Mouse (Mus musculus) myocyte (in vitro differentiated cells): Measurements from ENCODE around the gene Iffo1.

ENCODE experiments used
- CEBPB ChIP-seq: IDR thresholded peaks from 2 replicates; pipeline ENCODE4 v1.6.1; 2011; ENCODE audit warnings: mild to moderate bottlenecking, moderate library complexity; ENCODE audit not compliant: poor library complexity, insufficient read depth, severe bottlenecking
- E2F4 ChIP-seq: IDR thresholded peaks from one replicate; pipeline ENCODE4 v1.6.1; 2011; ENCODE audit warnings: mild to moderate bottlenecking, control low read depth, moderate library complexity; ENCODE audit not compliant: insufficient read depth
- MAX ChIP-seq: IDR thresholded peaks from one replicate; pipeline ENCODE4 v1.6.1; 2011; ENCODE audit warnings: low read depth, mild to moderate bottlenecking, control low read depth
- MYOD1 ChIP-seq, 3 experiments: IDR thresholded peaks; one replicate each; pipeline ENCODE4 v1.6.1; 2011; ENCODE audit warnings: control low read depth in 2 of 3, low read depth in 2 of 3, mild to moderate bottlenecking in 2 of 3, moderate library complexity in 1 of 3; ENCODE audit not compliant: insufficient read length in 2 of 3, control insufficient read depth in 1 of 3
- MYOG ChIP-seq, 3 experiments: IDR thresholded peaks; one replicate each; pipeline ENCODE4 v1.6.1; 2011; ENCODE audit warnings: control low read depth in 2 of 3, low read depth in 2 of 3, mild to moderate bottlenecking in 2 of 3; ENCODE audit not compliant: insufficient read length in 2 of 3, control insufficient read depth in 1 of 3, insufficient read depth in 1 of 3
- POLR2A ChIP-seq: IDR thresholded peaks from one replicate; pipeline ENCODE4 v1.6.1; 2011; ENCODE audit warnings: low read depth, mild to moderate bottlenecking, control low read depth, moderate library complexity; ENCODE audit not compliant: insufficient read length
- POLR2AphosphoS2 ChIP-seq: IDR thresholded peaks from one replicate; pipeline ENCODE4 v1.6.1; 2011; ENCODE audit warnings: low read depth, control low read depth; ENCODE audit not compliant: insufficient read length
- REST ChIP-seq: IDR thresholded peaks from one replicate; pipeline ENCODE4 v1.6.1; 2011; ENCODE audit warnings: mild to moderate bottlenecking, control low read depth, moderate library complexity; ENCODE audit not compliant: insufficient read depth, insufficient read length
- TCF12 ChIP-seq: IDR thresholded peaks from one replicate; pipeline ENCODE4 v1.6.1; 2011; ENCODE audit warnings: mild to moderate bottlenecking, control low read depth; ENCODE audit not compliant: poor library complexity, insufficient read depth, severe bottlenecking
- TCF3 ChIP-seq: IDR thresholded peaks from one replicate; pipeline ENCODE4 v1.6.1; 2011; ENCODE audit warnings: low read depth, control low read depth; ENCODE audit not compliant: insufficient read length
- USF1 ChIP-seq: IDR thresholded peaks from one replicate; pipeline ENCODE4 v1.6.1; 2011; ENCODE audit warnings: low read depth, mild to moderate bottlenecking, control low read depth, moderate library complexity

DNA sequence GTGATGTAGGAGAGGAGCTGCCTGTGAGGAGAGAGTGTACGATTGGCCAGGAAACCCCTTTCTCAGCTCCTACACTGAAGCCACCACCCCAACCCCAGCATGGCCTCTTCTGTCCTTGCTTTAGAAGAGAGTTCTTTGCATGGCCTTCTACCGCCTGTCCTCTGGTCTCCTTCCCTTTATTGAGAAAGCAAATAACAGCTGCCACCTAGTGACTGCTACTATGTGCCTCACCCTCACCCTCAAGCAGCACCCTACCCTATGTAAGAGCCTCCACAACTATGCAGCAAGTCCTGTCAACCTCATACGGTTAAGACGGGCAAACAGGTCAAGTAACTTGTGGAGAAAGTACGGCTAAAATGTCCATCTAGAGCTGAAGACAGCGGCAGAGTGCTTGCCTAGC is 25.2 kb downstream of the Iffo1 start:
- TF ChIP-seq USF1 (no peak), MAX (no peak), POLR2A (no peak), REST (no peak), POLR2AphosphoS2 (no peak), TCF12 (no peak), E2F4 (no peak), MYOD1 (IDR thresholded peaks at IDR 0.05; ENCODE audit: control insufficient read depth in 1 of 3, insufficient read length in 2 of 3, low read depth in 2 of 3) (no peak), TCF3 (no peak), CEBPB (no peak), MYOG (IDR thresholded peaks at IDR 0.05; ENCODE audit: control insufficient read depth in 1 of 3, insufficient read depth in 1 of 3, insufficient read length in 2 of 3, low read depth in 2 of 3) (no peak)
